Mouse (Mus musculus) MEL (cell line): ENCODE measurements around the gene Rps11. TPM values are rescaled to one million over a fixed set of nuclear protein-coding genes. Genes with fewer than 3 reads are reported as not detected.

Source experiments
- DNase-seq: peaks from one replicate; pipeline ENCODE4 v3.0.0; 2011; ENCODE audit warnings: low read depth, low spot score
- H3K27ac ChIP-seq: 2 replicates; pipeline ENCODE4 v1.5.1; 2012; ENCODE audit warnings: low read depth, mild to moderate bottlenecking, control low read depth, low read length, moderate library complexity; ENCODE audit not compliant: control insufficient read depth
- H3K27me3 ChIP-seq, 2 experiments: fragments of 150-350 bp in 1 of 2; sonication (generic) in 1 of 2; 2 replicates each; pipeline ENCODE4 v1.6.1; 2012; ENCODE audit warnings: low read length in 2 of 2, mild to moderate bottlenecking in 2 of 2, improper control_type of control experiment in 1 of 2, moderate library complexity in 1 of 2; ENCODE audit not compliant: insufficient read depth in 2 of 2, control insufficient read depth in 1 of 2
- H3K36me3 ChIP-seq, 2 experiments: 2 replicates each; pipeline ENCODE4 v1.6.1; 2012 to 2014; ENCODE audit warnings: low read length in 2 of 2, improper control_type of control experiment in 1 of 2, inconsistent platforms in 1 of 2, mild to moderate bottlenecking in 1 of 2; ENCODE audit not compliant: insufficient read depth in 2 of 2, control insufficient read depth in 1 of 2
- H3K4me1 ChIP-seq, 2 experiments: fragments of 150-350 bp in 1 of 2; sonication (generic) in 1 of 2; 2 replicates each; pipeline ENCODE4 v1.6.1; 2012; ENCODE audit warnings: low read length in 2 of 2, improper control_type of control experiment in 1 of 2, mild to moderate bottlenecking in 1 of 2; ENCODE audit not compliant: insufficient read depth in 2 of 2, control insufficient read depth in 1 of 2
- H3K4me3 ChIP-seq, 2 experiments: fragments of 150-350 bp in 1 of 2; sonication (generic) in 1 of 2; 2 replicates each; pipeline ENCODE4 v1.5.1; 2012; ENCODE audit warnings: low read depth in 2 of 2, low read length in 2 of 2, mild to moderate bottlenecking in 2 of 2, moderate library complexity in 2 of 2, control low read depth in 1 of 2, improper control_type of control experiment in 1 of 2; ENCODE audit not compliant: control insufficient read depth in 1 of 2, insufficient read depth in 1 of 2
- H3K79me2 ChIP-seq: 2 replicates; pipeline ENCODE4 v1.6.1; 2012; ENCODE audit warnings: mild to moderate bottlenecking, low read length, moderate library complexity; ENCODE audit not compliant: control insufficient read depth, poor library complexity, insufficient read depth
- H3K9ac ChIP-seq: 2 replicates; pipeline ENCODE4 v1.6.1; 2012; ENCODE audit warnings: low read depth, mild to moderate bottlenecking, control low read depth, low read length, moderate library complexity; ENCODE audit not compliant: control insufficient read depth, poor library complexity, severe bottlenecking
- H3K9me3 ChIP-seq: fragments of 150-350 bp; sonication (generic); replicated peaks from 2 replicates; pipeline ENCODE4 v1.6.1; 2012; ENCODE audit warnings: mild to moderate bottlenecking, low read length, improper control_type of control experiment, moderate library complexity; ENCODE audit not compliant: insufficient read depth
- BHLHE40 ChIP-seq: IDR thresholded peaks from 2 replicates; pipeline ENCODE4 v1.6.1; 2012; ENCODE audit warnings: low read depth, mild to moderate bottlenecking, inconsistent platforms, low read length, improper control_type of control experiment, borderline replicate concordance
- CHD1 ChIP-seq: IDR thresholded peaks from 2 replicates; pipeline ENCODE4 v1.6.1; 2012; ENCODE audit warnings: low read depth, mild to moderate bottlenecking, inconsistent platforms, low read length, improper control_type of control experiment
- CHD2 ChIP-seq: IDR thresholded peaks from 2 replicates; pipeline ENCODE4 v1.6.1; 2011; ENCODE audit warnings: low read length, improper control_type of control experiment
- CTCF ChIP-seq, 3 experiments: IDR thresholded peaks in 2 of 3; conservative IDR thresholded peaks in 1 of 3; 2 replicates each; pipeline ENCODE4 v1.5.1; 2011 to 2012; ENCODE audit warnings: low read length in 3 of 3, low read depth in 2 of 3, mild to moderate bottlenecking in 2 of 3, improper control_type of control experiment in 1 of 3, inconsistent platforms in 1 of 3, mixed read lengths in 1 of 3, moderate library complexity in 1 of 3; ENCODE audit not compliant: control insufficient read depth in 1 of 3, insufficient read depth in 1 of 3, poor library complexity in 1 of 3, severe bottlenecking in 1 of 3
- E2F4 ChIP-seq: IDR thresholded peaks from 2 replicates; pipeline ENCODE4 v1.6.1; 2011; ENCODE audit warnings: low read depth, low read length, improper control_type of control experiment, borderline replicate concordance
- ELF1 ChIP-seq: IDR thresholded peaks from 2 replicates; pipeline ENCODE4 v1.6.1; 2014; ENCODE audit warnings: low read depth, mild to moderate bottlenecking, inconsistent platforms, low read length, improper control_type of control experiment, moderate library complexity
- EP300 ChIP-seq, 2 experiments: IDR thresholded peaks; 2 replicates each; pipeline ENCODE4 v1.6.1; 2011; ENCODE audit warnings: improper control_type of control experiment in 2 of 2, low read length in 2 of 2, low read depth in 1 of 2, mild to moderate bottlenecking in 1 of 2
- ETS1 ChIP-seq: IDR thresholded peaks from 2 replicates; pipeline ENCODE4 v1.6.1; 2012; ENCODE audit warnings: low read depth, mild to moderate bottlenecking, inconsistent platforms, low read length, improper control_type of control experiment, moderate library complexity
- GABPA ChIP-seq: IDR thresholded peaks from 2 replicates; pipeline ENCODE4 v1.6.1; 2012; ENCODE audit warnings: low read depth, mild to moderate bottlenecking, inconsistent platforms, low read length, improper control_type of control experiment, moderate library complexity
- GATA1 ChIP-seq: IDR thresholded peaks from 2 replicates; pipeline ENCODE4 v1.6.1; 2011; ENCODE audit warnings: low read depth, low read length, improper control_type of control experiment
- HCFC1 ChIP-seq: IDR thresholded peaks from 2 replicates; pipeline ENCODE4 v1.6.1; 2012; ENCODE audit warnings: low read depth, mild to moderate bottlenecking, inconsistent platforms, low read length, improper control_type of control experiment, moderate library complexity
- JUND ChIP-seq: IDR thresholded peaks from 2 replicates; pipeline ENCODE4 v1.6.1; 2011; ENCODE audit warnings: low read depth, mild to moderate bottlenecking, improper control_type of control experiment, low read length
- KAT2A ChIP-seq: conservative IDR thresholded peaks from 2 replicates; pipeline ENCODE4 v1.6.1; 2012; ENCODE audit warnings: low read depth, low read length, improper control_type of control experiment, inconsistent platforms
- MAFK ChIP-seq: IDR thresholded peaks from 2 replicates; pipeline ENCODE4 v1.6.1; 2011; ENCODE audit warnings: low read depth, mild to moderate bottlenecking, low read length, improper control_type of control experiment, borderline replicate concordance
- MAX ChIP-seq: IDR thresholded peaks from 2 replicates; pipeline ENCODE4 v1.6.1; 2011; ENCODE audit warnings: low read length, improper control_type of control experiment
- MAZ ChIP-seq: IDR thresholded peaks from 2 replicates; pipeline ENCODE4 v1.6.1; 2012; ENCODE audit warnings: low read depth, mild to moderate bottlenecking, inconsistent platforms, low read length, improper control_type of control experiment
- MEF2A ChIP-seq: IDR thresholded peaks from 2 replicates; pipeline ENCODE4 v1.6.1; 2014; ENCODE audit warnings: low read depth, mild to moderate bottlenecking, inconsistent platforms, low read length, improper control_type of control experiment; ENCODE audit not compliant: poor library complexity, insufficient replicate concordance, severe bottlenecking; ENCODE audit errors: extremely low read depth
- MXI1 ChIP-seq: IDR thresholded peaks from 2 replicates; pipeline ENCODE4 v1.6.1; 2011; ENCODE audit warnings: mild to moderate bottlenecking, low read depth, low read length, improper control_type of control experiment
- MYB ChIP-seq: IDR thresholded peaks from 2 replicates; pipeline ENCODE4 v1.6.1; 2011; ENCODE audit warnings: mild to moderate bottlenecking, low read depth, low read length, improper control_type of control experiment
- MYC ChIP-seq: IDR thresholded peaks from 2 replicates; pipeline ENCODE4 v1.6.1; 2011; ENCODE audit warnings: low read depth, mild to moderate bottlenecking, low read length, improper control_type of control experiment, moderate library complexity
- NELFE ChIP-seq: IDR thresholded peaks from 2 replicates; pipeline ENCODE4 v1.6.1; 2011; ENCODE audit warnings: low read depth, low read length, improper control_type of control experiment
- NRF1 ChIP-seq: IDR thresholded peaks from 2 replicates; pipeline ENCODE4 v1.6.1; 2014; ENCODE audit warnings: low read depth, mild to moderate bottlenecking, inconsistent platforms, low read length, improper control_type of control experiment, moderate library complexity; ENCODE audit not compliant: poor library complexity, insufficient read depth, severe bottlenecking
- POLR2A ChIP-seq, 2 experiments: IDR thresholded peaks; 2 replicates each; pipeline ENCODE4 v1.6.1; 2011 to 2012; ENCODE audit warnings: low read length in 2 of 2, mild to moderate bottlenecking in 2 of 2, control low read depth in 1 of 2, improper control_type of control experiment in 1 of 2, low read depth in 1 of 2, moderate library complexity in 1 of 2; ENCODE audit not compliant: control insufficient read depth in 1 of 2, insufficient read depth in 1 of 2, poor library complexity in 1 of 2
- POLR2AphosphoS2 ChIP-seq: IDR thresholded peaks from 2 replicates; pipeline ENCODE4 v1.6.1; 2011; ENCODE audit warnings: low read length, improper control_type of control experiment
- POLR2AphosphoS5 ChIP-seq: IDR thresholded peaks from 2 replicates; pipeline ENCODE4 v1.6.1; 2012; ENCODE audit warnings: low read depth, borderline replicate concordance, mild to moderate bottlenecking, inconsistent platforms, low read length, moderate library complexity, mixed read lengths
- RAD21 ChIP-seq: IDR thresholded peaks from 2 replicates; pipeline ENCODE4 v1.6.1; 2011; ENCODE audit warnings: mild to moderate bottlenecking, low read depth, low read length, improper control_type of control experiment
- RCOR1 ChIP-seq: IDR thresholded peaks from 2 replicates; pipeline ENCODE4 v1.6.1; 2012; ENCODE audit warnings: low read depth, mild to moderate bottlenecking, inconsistent platforms, low read length, improper control_type of control experiment
- SIN3A ChIP-seq: IDR thresholded peaks from 2 replicates; pipeline ENCODE4 v1.6.1; 2012; ENCODE audit warnings: low read length, improper control_type of control experiment, inconsistent platforms
- SMC3 ChIP-seq: IDR thresholded peaks from 2 replicates; pipeline ENCODE4 v1.6.1; 2011; ENCODE audit warnings: low read depth, low read length, improper control_type of control experiment
- TAL1 ChIP-seq: IDR thresholded peaks from 2 replicates; pipeline ENCODE4 v1.6.1; 2012; ENCODE audit warnings: mild to moderate bottlenecking, inconsistent platforms, low read length, moderate library complexity, mixed read lengths
- TBP ChIP-seq: IDR thresholded peaks from 2 replicates; pipeline ENCODE4 v1.8.0; 2011; ENCODE audit warnings: low read depth, low read length, improper control_type of control experiment
- TCF12 ChIP-seq: IDR thresholded peaks from 2 replicates; pipeline ENCODE4 v1.6.1; 2014; ENCODE audit warnings: low read depth, mild to moderate bottlenecking, inconsistent platforms, low read length, improper control_type of control experiment, moderate library complexity
- UBTF ChIP-seq: IDR thresholded peaks from 2 replicates; pipeline ENCODE4 v1.6.1; 2012; ENCODE audit warnings: low read depth, mild to moderate bottlenecking, inconsistent platforms, low read length, improper control_type of control experiment, moderate library complexity, borderline replicate concordance; ENCODE audit not compliant: insufficient read depth
- USF1 ChIP-seq: IDR thresholded peaks from 2 replicates; pipeline ENCODE4 v1.6.1; 2014; ENCODE audit warnings: low read depth, mild to moderate bottlenecking, inconsistent platforms, low read length, improper control_type of control experiment, moderate library complexity
- ZC3H11A ChIP-seq: IDR thresholded peaks from 2 replicates; pipeline ENCODE4 v1.6.1; 2012; ENCODE audit warnings: low read depth, mild to moderate bottlenecking, inconsistent platforms, low read length, improper control_type of control experiment
- ZKSCAN1 ChIP-seq: IDR thresholded peaks from 2 replicates; pipeline ENCODE4 v1.6.1; 2012; ENCODE audit warnings: low read depth, mild to moderate bottlenecking, inconsistent platforms, low read length, improper control_type of control experiment, moderate library complexity
- ZMIZ1 ChIP-seq: IDR thresholded peaks from 2 replicates; pipeline ENCODE4 v1.6.1; 2012; ENCODE audit warnings: low read depth, mild to moderate bottlenecking, inconsistent platforms, low read length, improper control_type of control experiment, moderate library complexity
- ZNF384 ChIP-seq: IDR thresholded peaks from 2 replicates; pipeline ENCODE4 v1.6.1; 2012; ENCODE audit warnings: low read depth, mild to moderate bottlenecking, inconsistent platforms, low read length, improper control_type of control experiment
- polyA plus RNA-seq, 2 experiments: library from polyadenylated mRNA; stranded (reverse) in 1 of 2; unstranded in 1 of 2; fragments of >175 nt in 1 of 2; fragments of >200 nt in 1 of 2; gene quantifications; 2 replicates each; pipeline versions ENCODE4 v1.2.1 to v1.2.4; 2012; ENCODE audit warnings: low replicate concordance in 2 of 2, low read depth in 1 of 2; ENCODE audit not compliant: insufficient read length in 2 of 2, insufficient read depth in 1 of 2, missing spikeins in 1 of 2
- total RNA-seq: library from RNA; depleted of rRNA; stranded (reverse); fragments of 300-350 nt; gene quantifications from 2 replicates; pipeline ENCODE4 v1.2.3, GENCODE M21; 2012

Gene Rps11
- total and polyA plus RNA-seq, 3 experiments: 2,708 to 5,434 (median 3,189) TPM

DNA sequence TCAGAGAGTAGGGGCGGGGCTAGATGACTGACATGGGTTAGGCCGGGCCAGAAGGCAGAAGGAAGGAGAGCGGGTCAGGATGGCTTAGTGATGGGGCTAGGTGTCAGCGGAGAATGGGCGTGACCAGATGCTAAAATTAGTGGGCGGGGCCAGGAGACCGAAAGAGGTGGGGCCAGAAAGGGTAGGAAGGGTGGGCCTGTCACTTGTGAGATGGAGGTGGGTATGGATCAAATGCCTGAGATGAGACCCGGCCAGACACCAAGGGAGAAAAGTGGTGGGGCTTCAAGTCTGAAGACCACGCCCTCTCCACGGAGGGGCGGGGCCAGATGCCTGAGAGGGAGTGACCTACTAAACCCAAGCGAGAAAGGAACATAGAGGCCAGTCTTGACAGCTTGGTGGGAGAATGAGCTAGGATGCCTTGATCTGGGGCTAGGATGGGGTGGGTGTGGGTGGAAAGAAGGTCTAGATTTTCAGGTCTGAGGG is 10.3 kb upstream of the Rps11 start:
- peak overlapping the region; percentile 61 to 74 for H3K4me3 ChIP-seq
- peak overlapping the region; percentile 92 for H3K27ac ChIP-seq
- H3K36me3 ChIP-seq: peaks cover 0 to 22% of the 10 kb centered on the region in 2 experiments; a peak in 2 of 4 replicates
- no peaks in the 10 kb centered on the region for H3K27me3 ChIP-seq
- peaks cover 11 to 33% of the 10 kb centered on the region in 2 experiments for H3K4me1 ChIP-seq
- peak; percentile 92 for DNase-seq
- H3K9me3 ChIP-seq: no peaks in the 10 kb centered on the region
- H3K79me2 ChIP-seq: peaks cover 6% of the 10 kb centered on the region
- peak overlapping the region; percentile 75 for H3K9ac ChIP-seq
- TF ChIP-seq ZC3H11A (no peak), MYB (no peak), RAD21 (no peak), POLR2AphosphoS5 (no peak), ETS1 (no peak), BHLHE40 (no peak), POLR2A (IDR thresholded peaks at IDR 0.05; ENCODE audit: control insufficient read depth in 1 of 2, insufficient read depth in 1 of 2, low read depth in 1 of 2, low read length in 2 of 2, poor library complexity in 1 of 2) (peak; percentile 41 to 53; a peak in 2 of 4 replicates), JUND (no peak), MYC (no peak), GATA1 (no peak), GABPA (no peak), MXI1 (no peak), CHD1 (no peak), MAZ (no peak), CHD2 (no peak), USF1 (no peak), UBTF (no peak), ZKSCAN1 (no peak), EP300 (IDR thresholded peaks at IDR 0.05; ENCODE audit: low read depth in 1 of 2, low read length in 2 of 2) (no peak), ELF1 (no peak), E2F4 (no peak), HCFC1 (0 out of 2 replicates have a peak, but pooled peaks have one; percentile 30), KAT2A (no peak), CTCF (IDR thresholded peaks at IDR 0.05 in 2 of 3, conservative IDR thresholded peaks at IDR 0.05 in 1 of 3; ENCODE audit: control insufficient read depth in 1 of 3, insufficient read depth in 1 of 3, low read depth in 2 of 3, low read length in 3 of 3, poor library complexity in 1 of 3, severe bottlenecking in 1 of 3) (no peak), POLR2AphosphoS2 (0 out of 2 replicates have a peak, but pooled peaks have one; percentile 26), ZNF384 (no peak), SMC3 (no peak), TBP (no peak), MAX (no peak), SIN3A (no peak), NELFE (no peak), RCOR1 (no peak), TAL1 (no peak), TCF12 (0 out of 2 replicates have a peak, but pooled peaks have one; percentile 4), ZMIZ1 (peak; percentile 54; the same call in 1 of the 2 replicates), MAFK (no peak), MEF2A (no peak), NRF1 (no peak)
